Mouse (Mus musculus): ENCODE results near the gene Dmd.
A peak's percentile ranks its signal among the peaks of the same experiment; 100 is the strongest.

The Dmd gene

DNA sequence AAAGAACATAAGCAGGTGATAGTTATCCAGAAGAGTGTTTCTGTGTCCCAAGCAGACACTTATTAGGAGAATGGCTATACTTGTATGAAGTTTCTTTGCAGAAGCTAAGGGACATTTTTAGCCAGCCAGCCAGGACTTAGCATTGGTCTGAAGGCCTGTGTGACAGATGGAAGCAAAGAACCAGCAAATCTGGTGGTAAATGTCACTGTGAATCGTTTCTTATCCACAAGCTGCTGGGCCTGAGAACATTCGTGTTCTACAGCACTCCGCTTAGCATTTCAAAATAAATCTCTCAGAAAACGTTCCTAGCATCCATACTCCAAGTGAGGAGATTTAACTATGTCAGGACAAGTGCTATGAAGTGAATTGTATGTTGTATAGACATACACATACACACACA lies 1486.9 kb downstream of the Dmd start:
- DNase-seq = peak; percentile 4

GRCm38 (mm10) chrX:84436556-84436955 lies 1487.9 kb downstream of the Dmd start:
- no peak for DNase-seq

GRCm38 (mm10) chrX:84442996-84443395 lies 1494.3 kb downstream of the Dmd start:
- no peak for DNase-seq

- DNase-seq = no peak
These were observed 1495.3 kb downstream of the Dmd start for GRCm38 (mm10) chrX:84443985-84444384.

DNA sequence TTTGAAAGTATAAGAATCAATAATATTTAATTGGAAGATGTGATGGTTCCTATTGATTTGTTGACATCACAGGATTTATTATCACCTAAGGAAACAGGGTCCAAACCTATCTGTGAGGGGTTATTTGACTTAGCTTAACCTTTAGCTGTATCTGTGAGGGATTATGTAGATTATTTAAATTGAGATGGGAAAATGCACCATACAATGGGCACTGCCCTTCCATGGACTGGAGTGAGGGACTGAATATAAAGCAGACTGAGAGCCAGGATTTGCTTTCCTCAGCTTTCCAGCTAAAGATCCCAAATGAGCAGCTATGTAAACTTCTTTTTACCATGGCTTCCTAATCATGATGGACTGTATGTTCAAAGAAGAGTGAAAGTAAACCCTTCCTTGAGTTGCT lies 1496.0 kb downstream of the Dmd start:
- no peak for DNase-seq

GRCm38 (mm10) chrX:84454473-84454872 lies 1505.8 kb downstream of the Dmd start:
- no peak for DNase-seq

GRCm38 (mm10) chrX:84514650-84515366 lies 1566.1 kb downstream of the Dmd start:
- no peak for DNase-seq

DNA sequence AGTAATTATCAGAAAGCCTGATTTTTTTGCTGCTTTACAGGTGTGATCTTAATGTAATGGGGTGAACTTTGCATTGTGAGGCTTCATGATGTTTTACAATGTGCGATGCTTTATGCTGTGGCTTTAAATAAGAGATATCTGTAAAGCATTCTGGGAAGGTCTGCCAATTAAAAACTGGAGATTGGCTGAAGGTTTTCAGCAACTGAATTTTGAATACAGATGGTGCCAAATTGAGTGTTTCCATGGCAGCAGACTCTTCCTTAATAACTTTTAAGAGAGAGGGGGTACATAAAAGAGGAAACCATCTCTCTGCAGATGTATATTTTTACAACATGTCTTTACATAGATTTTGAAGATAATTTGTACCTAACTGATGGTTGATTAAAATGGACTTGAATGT lies 1603.3 kb downstream of the Dmd start:
- no peak for DNase-seq

- DNase-seq = peak; percentile 13
These were observed 1604.8 kb downstream of the Dmd start for GRCm38 (mm10) chrX:84553441-84553840.

GRCm38 (mm10) chrX:84598476-84598875 lies 1649.8 kb downstream of the Dmd start:
- no peak for DNase-seq

GRCm38 (mm10) chrX:84640446-84640845 lies 1691.8 kb downstream of the Dmd start:
- DNase-seq = no peak

DNA sequence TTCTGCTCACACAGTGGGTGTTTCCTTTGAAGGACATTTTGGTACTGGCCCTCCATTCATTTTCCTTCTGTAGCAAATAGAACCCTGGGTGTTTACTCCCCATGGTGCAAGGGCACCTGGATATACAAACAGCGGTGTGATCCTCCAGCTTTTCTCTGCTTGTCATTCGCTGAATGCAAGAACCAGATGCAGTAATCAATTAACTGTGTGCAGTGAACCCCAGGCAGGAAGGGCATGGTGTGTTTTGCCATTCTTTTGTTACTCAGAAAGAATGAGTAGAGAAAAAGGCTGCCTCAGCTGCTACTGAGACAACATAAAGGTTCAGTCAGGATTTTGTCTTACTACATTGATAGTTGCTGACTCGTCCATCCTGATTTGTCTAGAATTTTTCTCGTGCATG lies 1799.0 kb downstream of the Dmd start:
- DNase-seq = no peak

GRCm38 (mm10) chrX:84860012-84860647 lies 1911.5 kb downstream of the Dmd start:
- no peak for DNase-seq

- no peak for DNase-seq
These were observed 1924.4 kb downstream of the Dmd start for GRCm38 (mm10) chrX:84873090-84873489.

DNA sequence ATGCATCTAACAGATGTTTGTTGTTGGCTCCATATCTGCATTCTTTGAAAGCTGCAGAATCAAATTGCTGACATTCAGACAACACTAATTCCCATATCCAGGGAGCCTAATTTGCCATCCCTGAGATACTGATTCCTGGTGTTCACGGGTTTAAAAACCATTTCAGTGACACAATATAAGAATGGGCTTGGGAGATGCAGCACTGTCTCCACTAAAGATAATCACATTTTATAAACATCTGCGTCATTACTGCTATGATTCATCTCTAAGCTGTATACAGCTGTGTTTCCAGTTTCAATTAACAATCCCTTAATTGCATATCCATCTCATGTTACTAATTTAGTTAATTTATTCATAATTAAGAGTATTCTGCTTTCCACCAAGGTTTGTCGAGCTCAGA lies 1929.5 kb downstream of the Dmd start:
- no peak for DNase-seq

DNA sequence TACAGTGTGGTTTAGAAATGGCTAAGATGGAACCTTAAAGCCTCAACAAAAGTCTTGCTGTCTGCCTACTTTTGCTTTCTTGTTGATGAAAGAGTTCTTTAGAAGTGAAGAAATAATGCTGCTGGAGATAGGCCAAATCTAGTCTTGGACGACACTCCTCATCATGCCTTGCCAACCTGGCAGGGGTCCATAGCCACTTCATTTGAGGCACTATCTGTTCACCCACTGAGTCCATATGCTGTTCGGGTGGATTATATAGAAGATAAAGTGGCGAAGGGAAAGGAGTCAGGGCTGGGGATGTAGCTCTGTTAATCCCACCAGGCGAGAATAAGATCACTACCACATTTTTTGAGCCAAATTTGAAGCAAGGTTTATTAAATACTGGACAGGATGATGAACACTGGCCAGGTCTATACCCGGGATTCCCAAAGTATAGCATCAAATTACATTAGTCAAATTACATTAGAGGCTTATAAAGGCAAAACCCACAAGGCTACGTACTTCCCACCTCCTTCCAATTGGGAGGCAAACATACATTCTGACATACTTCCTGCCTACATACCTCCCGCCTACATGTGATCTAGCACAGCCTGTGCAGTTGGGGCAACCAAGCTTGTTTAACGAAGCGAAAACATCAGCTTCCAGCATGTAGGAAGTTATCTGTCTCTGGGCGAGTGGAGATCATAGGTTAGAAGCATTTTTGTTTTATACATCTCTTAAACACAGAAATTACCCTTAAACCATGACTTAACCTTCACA lies 1984.2 kb downstream of the Dmd start:
- peak; percentile 51 for DNase-seq

- no peak for DNase-seq
These were observed 2011.9 kb downstream of the Dmd start for GRCm38 (mm10) chrX:84960557-84960956.

DNA sequence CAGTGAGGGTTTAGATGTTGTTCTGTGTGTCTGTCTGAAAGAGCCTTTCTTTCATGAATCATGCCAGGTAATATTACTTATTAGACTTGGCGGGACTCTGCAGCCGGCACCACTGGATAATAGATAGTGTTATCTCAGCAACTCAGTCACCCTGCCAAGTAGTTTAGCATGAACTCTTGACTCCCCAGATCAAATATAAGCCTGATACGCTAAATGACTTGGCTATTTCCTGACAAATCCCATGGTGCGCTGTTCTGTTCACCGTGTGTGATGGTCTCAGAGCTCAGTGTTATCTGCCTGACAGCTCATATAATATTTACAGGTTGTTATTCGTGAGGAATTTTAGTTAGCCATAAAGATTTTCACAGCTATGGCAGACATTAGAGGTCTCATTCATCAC lies 2012.3 kb downstream of the Dmd start:
- no peak for DNase-seq

- no peak for DNase-seq
These were observed 2059.6 kb downstream of the Dmd start for GRCm38 (mm10) chrX:85008304-85008703.

DNA sequence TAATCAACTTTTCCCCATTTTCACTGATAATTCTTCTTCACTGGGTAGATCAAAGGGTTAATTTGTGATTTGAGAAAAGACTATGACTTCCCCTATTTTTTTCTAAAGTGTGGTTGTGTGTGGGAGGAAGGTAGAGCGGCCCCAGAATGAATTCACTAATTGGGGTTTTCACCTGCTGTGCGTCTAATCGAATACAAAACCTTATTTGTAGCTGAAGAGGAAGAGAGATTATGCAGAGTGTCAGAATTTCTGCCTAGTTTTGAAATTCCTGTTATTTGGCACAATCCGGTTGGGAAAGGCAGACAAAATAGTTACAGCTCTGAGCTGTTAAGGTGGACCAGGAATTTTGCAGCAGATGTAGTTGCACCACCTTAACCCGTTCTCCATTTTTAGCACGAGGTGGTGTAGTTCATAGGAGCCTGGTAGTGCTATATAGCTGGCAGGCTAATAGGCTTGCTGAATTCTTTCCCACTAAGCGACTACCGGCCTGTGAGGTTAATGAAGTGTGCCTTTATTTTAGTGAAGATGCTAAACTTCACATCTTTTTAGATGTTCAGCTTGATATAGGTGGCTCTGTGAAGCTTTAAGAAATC lies 2092.9 kb downstream of the Dmd start:
- DNase-seq = no peak

GRCm38 (mm10) chrX:85046631-85047030 lies 2098.0 kb downstream of the Dmd start:
- no peak for DNase-seq

- peak; percentile 31 for DNase-seq
These were observed 2099.8 kb downstream of the Dmd start for GRCm38 (mm10) chrX:85048141-85049110.
